Mouse (Mus musculus) ZHBTc4 (cell line): ENCODE results near the gene Ergic1.

Experiments
- DNase-seq: peaks from one replicate; pipeline ENCODE4 v3.0.0-alpha.2; 2011; ENCODE audit warnings: low read depth, low spot score

Ergic1 gene

GRCm38 (mm10) chr17:26660192-26660912 is 99.1 kb downstream of the Ergic1 start:
- peak; percentile 88 for DNase-seq

- no peak for DNase-seq
Measured at GRCm38 (mm10) chr17:26662204-26662603, 100.9 kb downstream of the Ergic1 start.

- DNase-seq = peak; percentile 97
Measured at GRCm38 (mm10) chr17:26662978-26663683, 101.8 kb downstream of the Ergic1 start, which contains the start of gene Atp6v0e. Gene Atp6v0e, plus strand, starts transcription at chr17:26663231.

DNA sequence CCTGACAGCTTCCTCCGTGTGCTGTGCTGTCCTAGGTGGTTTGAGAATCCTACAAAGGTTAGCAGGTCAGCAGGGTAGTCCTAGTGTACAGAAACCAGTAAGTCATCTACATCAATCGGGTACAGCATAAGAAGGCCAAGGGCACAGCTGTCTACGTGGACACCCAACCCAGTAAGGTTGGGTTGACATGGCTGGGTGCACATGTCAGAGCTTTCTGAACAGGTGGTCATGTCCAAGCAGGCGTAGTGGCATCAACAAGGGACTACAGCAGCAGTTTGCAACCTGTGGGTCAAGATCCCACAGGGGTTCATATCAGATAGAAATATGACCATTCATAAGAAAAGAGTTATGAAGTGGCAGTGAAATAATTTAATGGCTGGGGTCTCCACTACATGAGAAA is 104.3 kb downstream of the Ergic1 start:
- no peak for DNase-seq

GRCm38 (mm10) chr17:26671268-26671667 is 110.0 kb downstream of the Ergic1 start:
- no peak for DNase-seq

DNA sequence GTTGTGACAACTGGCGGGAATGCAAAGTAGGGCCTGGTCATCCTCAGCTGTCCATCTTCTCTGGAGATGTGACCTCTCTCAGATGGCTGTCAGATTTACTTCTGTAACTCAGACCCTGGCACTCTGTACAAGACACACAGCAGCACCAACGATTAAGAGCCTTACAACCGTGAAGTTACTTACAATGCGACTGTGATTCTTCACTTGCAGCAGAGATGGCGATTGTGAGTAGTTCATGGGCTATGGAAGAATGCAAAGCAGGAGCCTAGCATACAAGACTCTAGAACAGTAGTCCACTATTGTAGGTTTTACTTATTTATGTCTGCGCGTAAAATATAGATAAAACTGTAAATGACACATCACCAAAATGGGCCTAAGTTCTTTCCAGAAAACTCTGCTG is 114.6 kb downstream of the Ergic1 start:
- DNase-seq = no peak

GRCm38 (mm10) chr17:26676252-26676615 is 114.9 kb downstream of the Ergic1 start:
- DNase-seq = peak; percentile 98

- DNase-seq = peak; percentile 60
Measured at GRCm38 (mm10) chr17:26676616-26677376, 115.5 kb downstream of the Ergic1 start.

DNA sequence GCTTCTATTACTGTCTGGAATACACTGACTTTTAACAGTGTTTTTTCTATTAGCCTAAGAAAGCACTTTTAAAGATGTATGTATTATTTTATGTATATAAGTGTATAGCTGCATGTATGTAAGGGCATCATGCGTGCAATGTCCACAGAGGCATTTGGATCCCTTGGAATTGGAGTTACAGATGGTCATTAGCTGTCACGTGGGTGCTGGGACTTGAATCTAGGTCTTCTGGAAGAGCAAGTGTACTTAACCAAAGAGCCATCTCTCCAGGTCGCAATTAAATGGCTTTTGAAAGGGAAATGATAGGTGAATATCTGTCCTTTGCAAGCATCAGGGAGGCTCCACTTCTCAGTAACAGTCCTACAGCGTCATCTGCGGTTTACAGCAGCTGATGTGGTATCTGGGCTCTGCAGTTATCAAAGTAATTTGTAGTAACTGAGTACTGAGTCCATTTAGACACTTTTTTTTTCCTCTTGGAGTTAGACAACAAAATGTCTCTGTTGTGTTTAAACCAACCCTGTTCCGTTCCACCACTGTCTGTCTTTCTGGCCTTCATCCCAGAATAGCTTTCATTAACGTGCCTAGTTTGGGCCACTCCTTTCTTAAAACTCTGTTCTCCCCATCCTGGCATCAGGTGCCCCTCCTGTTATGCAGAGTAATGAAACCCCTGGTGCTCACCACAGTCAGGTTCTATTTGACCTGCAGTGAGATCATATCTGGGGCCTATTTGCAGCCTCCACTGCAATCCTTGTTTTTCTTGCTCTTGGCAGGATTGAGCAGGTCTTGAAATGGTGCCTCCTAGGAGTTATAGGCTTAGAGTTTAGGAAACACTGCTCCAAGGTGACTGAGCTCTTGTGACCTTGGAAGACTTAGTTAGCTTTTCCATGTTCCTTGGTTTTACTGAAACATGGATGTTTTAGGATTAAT is 116.7 kb downstream of the Ergic1 start:
- DNase-seq = no peak

DNA sequence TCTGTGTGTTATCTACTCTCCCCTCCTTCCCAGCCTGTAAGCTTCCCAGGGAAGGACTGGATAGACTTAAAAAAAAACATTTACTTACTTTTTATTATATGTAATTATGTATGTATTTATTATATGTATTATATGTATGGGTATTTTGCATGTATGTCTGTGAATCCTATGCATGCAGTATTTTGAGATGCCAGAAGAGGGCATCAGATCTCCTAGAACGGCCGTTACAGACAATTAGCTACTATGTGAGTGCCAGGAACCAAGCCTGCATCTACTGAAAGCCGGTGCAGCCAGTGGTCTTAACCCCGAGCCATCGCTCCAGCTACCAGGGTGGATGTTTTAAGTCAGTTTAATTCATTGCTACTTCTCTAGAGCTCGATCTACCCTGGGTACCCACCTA is 120.0 kb downstream of the Ergic1 start:
- DNase-seq = peak; percentile 54

- no peak for DNase-seq
Measured at GRCm38 (mm10) chr17:26686334-26687000, 125.2 kb downstream of the Ergic1 start.

DNA sequence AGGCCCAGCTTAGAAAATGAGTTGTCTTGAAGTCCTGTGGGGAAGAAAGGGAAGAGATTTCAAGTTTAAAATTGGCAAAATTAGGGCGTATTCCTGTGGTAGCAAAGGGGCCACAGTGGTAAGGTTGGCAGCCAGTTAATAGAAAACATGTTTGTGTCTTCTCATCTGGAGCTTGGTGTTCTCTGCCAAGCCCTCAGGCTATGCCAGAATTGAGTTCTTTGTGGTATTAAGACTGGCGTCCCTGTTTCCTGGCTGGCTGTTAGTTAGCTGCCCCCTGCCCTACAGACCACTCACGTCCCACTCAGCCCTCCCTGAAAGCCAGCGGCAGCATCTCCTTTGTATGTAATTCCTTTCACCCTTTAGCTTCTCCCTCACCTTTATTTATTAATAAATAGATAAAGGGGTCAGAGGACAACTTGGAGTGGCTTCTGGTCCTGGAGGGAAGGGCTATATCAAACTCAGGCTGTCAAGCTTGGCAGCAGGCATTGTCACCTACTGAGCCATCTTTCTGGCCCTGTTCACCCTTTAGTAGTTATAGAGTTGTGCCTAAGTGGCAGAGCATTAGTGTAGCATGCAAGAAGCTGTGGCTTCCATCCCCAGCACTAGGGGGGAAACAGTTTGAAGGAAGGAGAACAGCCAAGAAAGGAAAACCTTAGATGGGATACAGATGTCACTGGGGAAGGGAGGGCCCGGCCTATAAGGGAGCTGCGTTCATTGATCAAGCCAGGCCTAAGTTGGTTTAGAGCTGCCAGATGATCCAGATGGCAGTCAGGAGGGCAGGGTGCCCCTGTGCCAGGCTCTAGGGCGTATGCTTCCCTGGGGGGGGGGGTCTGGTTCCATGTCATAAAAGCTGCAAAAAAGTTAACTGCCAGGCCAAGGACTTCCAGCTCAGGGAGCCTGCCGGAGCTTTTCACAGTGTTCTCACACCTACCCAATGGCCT is 127.8 kb downstream of the Ergic1 start:
- no peak for DNase-seq

DNA sequence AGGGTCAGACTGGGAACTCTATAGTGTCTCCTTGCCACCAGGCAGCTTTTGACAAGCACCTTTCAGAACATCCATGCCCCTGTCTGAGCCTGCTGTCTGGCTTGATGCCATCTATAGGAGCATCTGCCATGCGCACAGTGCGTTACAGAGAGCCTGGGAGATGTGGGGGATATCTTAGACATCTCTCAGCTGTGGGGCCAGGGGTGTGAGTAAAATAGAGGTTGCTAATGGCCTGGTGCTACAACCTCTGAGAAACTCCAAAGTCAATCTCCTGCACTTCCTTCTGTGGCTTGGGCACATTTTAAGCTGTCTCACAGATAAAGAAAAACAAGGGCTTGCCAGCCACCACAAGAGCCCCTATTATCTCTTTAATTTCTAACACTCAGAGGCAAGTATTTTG is 128.5 kb downstream of the Ergic1 start:
- no peak for DNase-seq

- DNase-seq = no peak
Measured at GRCm38 (mm10) chr17:26690236-26690635, 128.9 kb downstream of the Ergic1 start.

- DNase-seq = no peak
Measured at GRCm38 (mm10) chr17:26691110-26691509, 129.8 kb downstream of the Ergic1 start.

GRCm38 (mm10) chr17:26693424-26693823 is 132.1 kb downstream of the Ergic1 start:
- DNase-seq = no peak

GRCm38 (mm10) chr17:26694171-26694570 is 132.9 kb downstream of the Ergic1 start:
- DNase-seq = no peak

DNA sequence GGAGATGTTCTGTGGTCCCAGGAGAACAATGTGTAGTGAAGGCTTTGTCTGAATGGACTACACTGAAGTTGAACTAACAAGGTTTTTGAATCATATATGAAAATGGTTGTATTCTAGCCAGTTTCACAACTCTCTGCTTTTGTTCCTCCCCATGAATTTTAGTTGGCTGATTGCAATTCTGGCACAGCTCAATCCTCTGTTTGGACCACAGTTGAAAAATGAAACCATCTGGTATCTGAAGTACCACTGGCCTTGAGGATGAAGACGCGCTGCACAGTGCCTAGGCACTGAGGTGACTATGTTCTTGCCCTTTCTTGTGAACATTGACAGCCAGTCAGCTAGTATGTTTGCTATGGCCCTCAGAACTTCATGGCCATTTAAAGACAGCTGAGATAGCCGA is 133.9 kb downstream of the Ergic1 start:
- DNase-seq = no peak

- DNase-seq = peak; percentile 61
Measured at GRCm38 (mm10) chr17:26698846-26699245, 137.6 kb downstream of the Ergic1 start.
